Mouse (Mus musculus): ENCODE measurements at regions not wholly inside any gene's neighbourhood (a gene's known extent, or its start where the extent isn't known, plus 50 kb on each side); places are given as distances from the start of the nearest gene placed in this dataset.

DNA sequence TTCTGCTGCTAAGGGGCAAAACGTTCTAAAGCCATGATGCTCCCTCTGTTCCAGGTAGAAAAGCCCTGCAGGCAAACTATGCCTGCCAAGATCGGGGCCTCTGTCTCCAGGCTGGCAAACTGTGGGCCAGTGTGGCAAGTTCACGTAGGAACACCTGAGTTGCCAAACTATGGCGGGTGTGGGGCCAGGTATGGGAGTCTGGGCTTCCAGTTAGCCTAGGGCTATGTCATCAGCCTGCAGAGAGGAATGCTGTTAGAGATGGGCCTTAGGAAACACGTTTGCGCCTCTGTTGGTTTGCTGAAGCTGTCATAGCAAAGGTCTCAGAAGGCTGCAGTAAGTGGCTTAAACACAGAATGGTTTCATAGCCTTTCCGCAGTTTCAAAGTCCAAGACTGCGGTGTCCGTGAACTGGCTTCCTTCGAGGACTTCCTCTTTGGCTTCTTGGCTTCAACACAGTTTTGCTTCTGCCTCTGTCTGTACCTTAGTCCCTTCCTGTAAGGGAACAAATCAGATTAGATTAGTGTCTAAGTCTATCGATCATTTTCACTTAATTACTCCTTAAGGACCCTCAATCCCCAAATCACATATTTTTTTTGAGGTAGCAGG, 110.1 kb downstream of the Snx18 start:
- Histone ChIP-seq H3K4me3 (ENCODE audit: insufficient read depth, low read depth, low read length) (no peak overlapping the region), H3K27ac (ENCODE audit: insufficient read depth, low read depth, low read length) (no peak overlapping the region), H3K4me1 (ENCODE audit: control insufficient read depth, insufficient read depth, low read length) (0 out of 2 replicates have a peak, but pooled peaks cover 4% of the 10 kb centered on the region)
- WGBS = 92% methylated on average over 11 of the region's 11 CpGs
- TF ChIP-seq CTCF (IDR thresholded peaks at IDR 0.05; ENCODE audit: insufficient read depth, low read depth, low read length) = no peak
- TF ChIP-seq POLR2A (IDR thresholded peaks at IDR 0.05; ENCODE audit: insufficient read depth, low read depth, low read length) = no peak

DNA sequence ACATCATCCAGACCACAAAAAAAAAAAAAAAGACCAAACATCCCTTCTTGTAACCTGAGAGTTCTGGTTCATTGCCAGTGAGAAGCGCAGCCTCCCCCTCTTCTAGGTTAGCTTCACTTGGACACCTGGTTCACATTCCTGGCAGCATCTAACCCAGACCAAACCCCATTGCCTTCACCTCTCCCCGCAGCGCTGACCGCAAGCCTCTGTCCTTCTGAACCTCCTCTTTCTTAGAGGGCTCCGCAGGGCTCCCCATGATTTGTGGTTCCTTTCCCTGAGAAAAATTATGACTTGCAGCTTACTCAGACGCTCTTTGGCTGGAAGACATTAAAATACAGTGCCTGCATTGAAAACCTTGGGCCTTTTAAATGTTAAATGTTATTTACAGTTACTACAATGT, 115.8 kb downstream of the Snx18 start:
- Histone ChIP-seq H3K4me3 (ENCODE audit: insufficient read depth, low read depth, low read length) (no peak overlapping the region), H3K27ac (ENCODE audit: insufficient read depth, low read depth, low read length) (no peak overlapping the region), H3K4me1 (ENCODE audit: control insufficient read depth, insufficient read depth, low read length) (no peaks in the 10 kb centered on the region)
- TF ChIP-seq CTCF (IDR thresholded peaks at IDR 0.05; ENCODE audit: insufficient read depth, low read depth, low read length) (no peak), POLR2A (IDR thresholded peaks at IDR 0.05; ENCODE audit: insufficient read depth, low read depth, low read length) (no peak)
- WGBS = 92% methylated on average over 6 of the region's 6 CpGs

DNA sequence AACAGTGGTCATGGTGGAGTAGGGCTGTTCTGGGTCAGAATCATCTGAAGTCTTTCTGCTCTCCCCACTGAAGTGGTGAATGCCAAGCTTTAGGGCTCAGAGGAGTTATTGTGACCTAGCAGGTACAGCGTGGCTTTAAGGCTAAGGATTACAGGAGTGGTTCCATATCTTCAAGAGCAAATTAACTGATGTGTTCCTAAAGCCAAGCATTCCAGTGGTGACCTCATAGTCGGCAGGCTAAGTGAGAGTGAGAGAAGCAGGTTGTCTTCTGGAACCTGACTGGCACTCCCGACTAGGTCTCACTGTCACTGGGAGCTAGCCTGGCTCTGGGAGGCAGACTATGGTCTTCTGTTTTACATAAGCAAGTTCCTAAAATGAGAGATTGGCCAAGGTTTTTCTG, 116.3 kb downstream of the Snx18 start:
- TF ChIP-seq CTCF (IDR thresholded peaks at IDR 0.05; ENCODE audit: insufficient read depth, low read depth, low read length) (no peak), POLR2A (IDR thresholded peaks at IDR 0.05; ENCODE audit: insufficient read depth, low read depth, low read length) (no peak)
- Histone ChIP-seq H3K27ac (ENCODE audit: insufficient read depth, low read depth, low read length) (no peak overlapping the region), H3K4me1 (ENCODE audit: control insufficient read depth, insufficient read depth, low read length) (no peaks in the 10 kb centered on the region), H3K4me3 (ENCODE audit: insufficient read depth, low read depth, low read length) (no peak overlapping the region)
- 88% methylated on average over 3 of the region's 3 CpGs for WGBS

DNA sequence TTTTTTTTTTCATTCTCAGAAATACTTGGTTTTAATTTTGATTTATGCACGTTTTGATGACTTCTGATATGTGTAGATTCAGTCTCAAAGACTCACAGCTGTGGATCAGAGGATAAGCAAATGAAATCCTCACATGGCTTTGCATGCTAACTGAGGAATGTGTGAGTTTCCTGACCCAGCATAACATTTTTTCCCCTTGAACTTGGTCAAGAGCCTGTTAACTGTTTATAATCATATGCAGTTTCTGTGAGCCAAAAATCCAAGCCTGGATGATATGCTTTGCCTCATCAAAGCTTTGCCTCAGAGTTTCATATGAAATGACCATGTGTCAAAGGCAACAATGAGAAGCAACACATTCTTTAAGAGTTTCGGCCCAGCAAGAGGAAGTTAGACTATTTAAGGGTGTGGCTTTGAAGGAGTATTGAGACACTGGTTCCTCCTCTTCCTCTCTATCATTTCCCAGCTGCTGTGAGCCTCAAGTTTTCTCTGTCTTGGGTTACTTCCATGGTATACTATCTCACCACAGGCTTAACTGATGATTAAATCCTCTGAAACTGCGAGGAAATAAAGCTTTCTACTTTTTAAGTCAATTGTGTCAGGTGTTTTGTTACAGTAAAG, 117.9 kb downstream of the Snx18 start:
- H3K4me3 ChIP-seq (ENCODE audit: insufficient read depth, low read depth, low read length) = no peak overlapping the region
- no peak overlapping the region for H3K27ac ChIP-seq (ENCODE audit: insufficient read depth, low read depth, low read length)
- H3K4me1 ChIP-seq (ENCODE audit: control insufficient read depth, insufficient read depth, low read length) = no peaks in the 10 kb centered on the region
- TF ChIP-seq CTCF (IDR thresholded peaks at IDR 0.05; ENCODE audit: insufficient read depth, low read depth, low read length) (no peak), POLR2A (IDR thresholded peaks at IDR 0.05; ENCODE audit: insufficient read depth, low read depth, low read length) (no peak)
- 90% methylated on average over 3 of the region's 3 CpGs for WGBS

DNA sequence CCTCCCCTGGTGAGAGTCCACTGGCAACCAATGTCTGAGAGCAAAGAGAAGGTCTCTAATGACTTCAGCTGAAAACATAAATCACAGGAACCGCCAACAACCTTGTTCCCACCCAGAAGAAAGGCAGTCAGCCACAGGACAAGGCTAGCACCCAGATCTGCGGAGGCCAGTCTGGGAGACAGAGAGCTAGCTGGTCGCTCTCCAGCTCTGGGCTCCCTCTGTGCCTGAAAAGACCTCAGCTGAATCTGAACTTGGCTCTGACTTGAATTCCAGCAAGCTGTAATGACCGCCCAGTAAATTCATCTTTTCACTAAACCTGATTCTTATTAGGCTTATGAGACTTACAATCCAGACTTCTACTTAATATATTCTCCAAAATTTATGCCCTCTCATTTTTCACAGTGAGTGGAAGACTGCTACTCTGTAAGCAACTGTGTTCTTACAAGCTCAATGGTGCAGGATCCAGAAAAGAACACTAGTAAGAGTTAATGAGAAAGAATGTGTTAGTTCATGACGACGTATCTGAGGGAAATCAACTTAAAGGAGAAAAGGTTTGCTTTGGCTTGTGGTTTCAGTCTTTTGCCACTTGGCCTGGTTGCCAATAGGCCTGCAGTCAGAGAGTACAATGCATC, 119.2 kb downstream of the Snx18 start:
- H3K27ac ChIP-seq (ENCODE audit: insufficient read depth, low read depth, low read length) = no peak overlapping the region
- H3K4me3 ChIP-seq (ENCODE audit: insufficient read depth, low read depth, low read length) = no peak overlapping the region
- TF ChIP-seq POLR2A (IDR thresholded peaks at IDR 0.05; ENCODE audit: insufficient read depth, low read depth, low read length) (no peak), CTCF (IDR thresholded peaks at IDR 0.05; ENCODE audit: insufficient read depth, low read depth, low read length) (no peak)
- no peaks in the 10 kb centered on the region for H3K4me1 ChIP-seq (ENCODE audit: control insufficient read depth, insufficient read depth, low read length)
- WGBS = 65% methylated on average over 6 of the region's 6 CpGs

DNA sequence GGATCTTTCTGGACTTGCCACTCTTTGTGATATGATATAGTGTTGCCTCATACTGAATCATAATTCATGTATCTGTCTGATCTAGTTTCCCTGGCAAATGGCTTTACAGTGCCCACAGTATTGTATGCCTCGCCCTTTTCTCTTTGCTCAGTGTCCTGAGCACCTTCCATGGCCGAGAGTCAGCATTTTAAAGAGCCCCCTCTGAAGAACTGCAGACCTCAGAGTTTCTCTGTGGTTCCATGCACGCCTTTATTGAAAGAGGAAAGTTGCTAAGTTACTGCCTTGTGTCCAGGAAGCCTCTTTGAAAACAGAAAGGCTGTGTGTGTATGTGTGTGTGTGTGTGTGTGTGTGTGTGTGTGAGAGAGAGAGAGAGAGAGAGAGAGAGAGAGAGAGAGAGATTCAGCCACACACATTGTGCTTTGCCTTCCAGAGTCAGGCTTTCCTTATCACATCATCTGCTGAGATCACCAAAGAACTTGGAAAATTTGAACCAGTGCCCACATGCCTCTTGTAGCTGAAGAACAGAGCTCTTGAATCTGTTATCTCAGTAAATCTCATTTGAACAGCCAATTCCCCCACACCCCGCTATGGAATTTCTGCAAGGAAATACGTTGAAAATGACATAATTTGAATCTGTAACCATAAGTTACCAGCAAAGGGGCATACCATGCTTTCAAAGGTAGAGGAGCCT, 122.6 kb downstream of the Snx18 start:
- 57% methylated on average over 5 of the region's 5 CpGs for WGBS
- Histone ChIP-seq H3K27ac (ENCODE audit: insufficient read depth, low read depth, low read length) (no peak overlapping the region), H3K4me3 (ENCODE audit: insufficient read depth, low read depth, low read length) (no peak overlapping the region), H3K4me1 (ENCODE audit: control insufficient read depth, insufficient read depth, low read length) (no peaks in the 10 kb centered on the region)
- TF ChIP-seq CTCF (IDR thresholded peaks at IDR 0.05; ENCODE audit: insufficient read depth, low read depth, low read length) = no peak
- TF ChIP-seq POLR2A (IDR thresholded peaks at IDR 0.05; ENCODE audit: insufficient read depth, low read depth, low read length) = no peak

DNA sequence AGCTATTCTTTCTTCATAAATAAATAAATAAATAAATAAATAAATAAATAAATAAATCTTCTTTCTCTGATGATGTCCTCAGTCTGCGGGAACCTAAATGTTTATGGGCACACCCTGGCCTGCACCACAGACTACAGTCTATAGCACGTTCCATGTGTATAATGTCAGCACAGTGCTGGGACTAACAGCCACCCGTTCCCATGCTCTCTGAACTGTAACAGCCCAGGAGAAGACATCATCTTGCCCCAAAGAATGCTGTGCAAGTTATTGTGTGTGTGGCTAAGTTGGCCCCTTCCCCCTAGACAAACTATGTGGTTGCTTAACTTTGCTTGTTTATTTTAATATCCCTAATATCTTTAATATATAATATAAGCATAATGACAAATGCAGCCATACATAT, 123.2 kb downstream of the Snx18 start:
- TF ChIP-seq POLR2A (IDR thresholded peaks at IDR 0.05; ENCODE audit: insufficient read depth, low read depth, low read length) (no peak), CTCF (IDR thresholded peaks at IDR 0.05; ENCODE audit: insufficient read depth, low read depth, low read length) (no peak)
- Histone ChIP-seq H3K27ac (ENCODE audit: insufficient read depth, low read depth, low read length) (no peak overlapping the region), H3K4me1 (ENCODE audit: control insufficient read depth, insufficient read depth, low read length) (no peaks in the 10 kb centered on the region; the same call in 1 of the 2 replicates), H3K4me3 (ENCODE audit: insufficient read depth, low read depth, low read length) (no peak overlapping the region)
- WGBS = 90% methylated on average over 3 of the region's 3 CpGs

DNA sequence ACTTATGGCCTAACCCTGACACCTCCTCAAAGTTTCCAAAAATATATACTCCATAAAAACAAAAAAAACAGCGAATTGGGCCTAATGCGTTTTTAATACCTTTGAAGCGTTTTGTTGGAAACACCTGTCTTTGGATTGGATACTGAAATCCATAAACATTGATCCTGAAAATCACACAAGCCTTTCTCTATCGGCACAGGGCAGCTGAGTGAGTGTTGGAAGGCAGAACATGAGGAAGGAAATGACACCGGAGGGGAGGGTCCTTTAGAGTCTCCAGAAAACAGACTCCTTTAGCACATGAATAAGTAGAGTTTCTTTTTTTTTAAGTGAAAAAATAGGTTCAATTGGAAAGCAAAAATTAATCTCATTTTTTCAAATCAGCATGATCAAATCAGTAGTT, 123.7 kb downstream of the Snx18 start:
- TF ChIP-seq CTCF (IDR thresholded peaks at IDR 0.05; ENCODE audit: insufficient read depth, low read depth, low read length) (no peak), POLR2A (IDR thresholded peaks at IDR 0.05; ENCODE audit: insufficient read depth, low read depth, low read length) (no peak)
- Histone ChIP-seq H3K4me3 (ENCODE audit: insufficient read depth, low read depth, low read length) (no peak overlapping the region), H3K27ac (ENCODE audit: insufficient read depth, low read depth, low read length) (no peak overlapping the region), H3K4me1 (ENCODE audit: control insufficient read depth, insufficient read depth, low read length) (no peaks in the 10 kb centered on the region; the same call in 1 of the 2 replicates)
- 93% methylated on average over 5 of the region's 5 CpGs for WGBS
